27 mouse cellular contexts compared by ENCODE assay signal in genomic region chr1:183991921-183992320, GRCm38 (mm10). TPM values are rescaled to one million over a fixed set of nuclear protein-coding genes. Genes with fewer than 3 reads are reported as not detected.
"Had no signal": no experiment of that assay in that cellular context is flagged by ENCODE, and none has a peak within 500 bp of the region (broad histone marks: within the 10 kb centered on the region; RNA-seq: fewer than 3 reads in every experiment).

No protein-coding gene starts in this region.

- H3K4me3 ChIP-seq: embryonic facial prominence, embryonic 10.5 days; embryonic facial prominence, embryonic 12.5 days; embryonic facial prominence, embryonic 13.5 days; embryonic facial prominence, embryonic 15.5 days; erythroblast, embryonic 14.5 days; forebrain, embryonic 10.5 days; forebrain, embryonic 12.5 days; forebrain, embryonic 13.5 days; forebrain, embryonic 15.5 days; gastrocnemius, adult 2 months; heart, adult 2 months had no signal

- H3K27me3 ChIP-seq: embryonic facial prominence, embryonic 12.5 days; embryonic facial prominence, embryonic 13.5 days; embryonic facial prominence, embryonic 15.5 days; forebrain, embryonic 12.5 days; forebrain, embryonic 13.5 days; forebrain, embryonic 15.5 days had no signal

- H3K27ac ChIP-seq: embryonic facial prominence, embryonic 10.5 days; embryonic facial prominence, embryonic 12.5 days; embryonic facial prominence, embryonic 13.5 days; embryonic facial prominence, embryonic 15.5 days; forebrain, embryonic 10.5 days; forebrain, embryonic 12.5 days; forebrain, embryonic 13.5 days; forebrain, embryonic 15.5 days; gastrocnemius, adult 2 months; heart, adult 2 months had no signal

- H3K9me3 ChIP-seq: embryonic facial prominence, embryonic 10.5 days; embryonic facial prominence, embryonic 12.5 days; embryonic facial prominence, embryonic 13.5 days; embryonic facial prominence, embryonic 15.5 days; forebrain, embryonic 10.5 days; forebrain, embryonic 12.5 days; forebrain, embryonic 13.5 days; forebrain, embryonic 15.5 days had no signal

- DNase-seq: cerebellum, adult 2 months; cerebellum, adult 8-10 months; cerebellum, adult 9-10 months; cerebellum, adult 9-11 months; cerebellum, postnatal 10 days; cerebellum, postnatal 14 days; cerebellum, postnatal 25 days; cerebellum, postnatal 36 days; embryo, embryonic 11 days; forebrain, postnatal 0 days; gastrocnemius, adult 2 months; gastrocnemius, postnatal 10 days; gastrocnemius, postnatal 14 days; gastrocnemius, postnatal 25 days; gastrocnemius, postnatal 36 days; heart, adult 18-20 months; heart, adult 2 months had no signal

- H3K36me3 ChIP-seq: embryonic facial prominence, embryonic 10.5 days; embryonic facial prominence, embryonic 12.5 days; embryonic facial prominence, embryonic 13.5 days; embryonic facial prominence, embryonic 15.5 days; forebrain, embryonic 10.5 days; forebrain, embryonic 12.5 days; forebrain, embryonic 15.5 days had no signal

- H3K4me1 ChIP-seq: embryonic facial prominence, embryonic 12.5 days; embryonic facial prominence, embryonic 13.5 days; embryonic facial prominence, embryonic 15.5 days; forebrain, embryonic 12.5 days; forebrain, embryonic 13.5 days; forebrain, embryonic 15.5 days had no signal

RNA-seq across cellular contexts. Expression of gene 1700056E22Rik, which starts 42.2 kb away (rescaled TPM):
- total RNA-seq: forebrain, postnatal 0 days; granulocyte monocyte progenitor cell, adult 5-6 weeks had no signal
